Mouse (Mus musculus): ENCODE measurements around the gene Soat2.

Soat2 gene

DNA sequence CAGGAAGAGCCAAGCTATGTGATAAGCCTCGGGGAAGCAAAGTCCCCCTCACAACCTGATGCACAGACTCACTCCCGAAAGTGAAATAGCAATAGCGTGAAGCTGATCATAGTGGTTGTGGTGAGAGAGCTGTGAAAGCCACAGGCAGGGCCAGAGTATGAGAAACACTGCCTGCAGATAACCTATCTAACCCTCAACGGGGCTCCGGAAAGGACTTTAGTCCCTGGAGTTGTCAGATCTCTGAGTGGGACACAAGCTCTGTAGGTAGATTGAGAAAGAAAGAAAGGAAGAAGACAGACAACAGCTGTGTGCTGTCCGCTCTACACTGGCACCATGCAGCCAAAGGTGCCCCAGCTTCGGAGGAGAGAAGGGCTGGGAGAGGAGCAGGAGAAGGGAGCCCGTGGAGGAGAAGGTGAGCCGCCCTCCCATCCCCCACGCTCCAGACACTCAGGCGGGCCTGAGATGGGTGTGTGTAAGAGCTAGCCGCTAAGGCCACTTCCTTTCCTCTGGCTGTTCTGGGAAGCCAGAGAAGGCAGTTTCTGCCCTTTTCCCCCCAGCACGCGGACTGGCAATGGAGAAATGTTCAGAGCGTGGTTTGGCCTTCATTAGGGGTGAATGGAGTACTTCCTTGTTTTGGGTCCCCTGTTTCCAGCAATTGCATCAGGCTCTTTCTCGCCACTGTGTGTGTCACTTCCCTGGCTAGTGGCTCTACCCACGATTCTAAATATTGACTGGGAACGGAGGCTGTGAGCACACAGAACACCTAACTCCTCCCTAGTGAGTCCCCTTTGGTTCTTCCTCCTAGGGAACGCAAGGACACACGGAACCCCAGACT lies at the start of gene Soat2:
Gene Soat2, plus strand, starts transcription at position 226 of the 835 bp plus-strand sequence.
- peak; percentile 52 to 67 for DNase-seq

DNA sequence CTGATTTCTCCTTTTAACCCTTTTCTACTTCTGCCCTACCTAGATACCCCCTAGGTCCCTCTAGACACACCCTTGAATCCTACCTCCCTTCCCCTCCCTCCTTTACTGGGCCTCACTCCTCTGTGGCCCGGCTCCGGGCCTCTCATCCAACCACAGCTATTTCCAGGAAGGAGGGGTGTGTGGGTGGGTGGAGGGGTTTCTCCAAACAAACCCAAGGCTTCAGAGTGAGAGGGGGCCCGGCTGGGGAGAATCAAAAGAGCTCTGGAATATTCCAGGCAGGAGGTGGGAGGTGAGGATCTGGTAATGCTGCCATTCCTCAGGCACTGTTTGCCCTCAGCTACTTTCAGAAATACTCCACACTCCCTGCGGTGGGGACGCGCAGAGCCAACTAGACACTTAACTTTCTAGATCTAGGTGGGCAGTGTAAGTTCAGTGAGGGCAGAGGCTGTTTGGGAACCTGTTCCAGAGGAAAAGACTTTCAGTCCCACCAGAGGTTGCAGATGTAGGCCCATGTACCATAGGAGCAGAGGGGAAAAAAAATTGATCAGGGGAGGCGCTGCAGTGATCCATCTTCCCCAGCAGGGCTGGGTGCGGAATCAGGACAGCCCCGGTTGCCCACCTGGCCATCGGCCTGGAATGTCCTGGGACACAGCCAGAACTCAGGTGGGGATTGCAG lies 49.2 kb upstream of the Soat2 start:
- peak in 1 of 2 experiments; percentile 73 for DNase-seq

DNA sequence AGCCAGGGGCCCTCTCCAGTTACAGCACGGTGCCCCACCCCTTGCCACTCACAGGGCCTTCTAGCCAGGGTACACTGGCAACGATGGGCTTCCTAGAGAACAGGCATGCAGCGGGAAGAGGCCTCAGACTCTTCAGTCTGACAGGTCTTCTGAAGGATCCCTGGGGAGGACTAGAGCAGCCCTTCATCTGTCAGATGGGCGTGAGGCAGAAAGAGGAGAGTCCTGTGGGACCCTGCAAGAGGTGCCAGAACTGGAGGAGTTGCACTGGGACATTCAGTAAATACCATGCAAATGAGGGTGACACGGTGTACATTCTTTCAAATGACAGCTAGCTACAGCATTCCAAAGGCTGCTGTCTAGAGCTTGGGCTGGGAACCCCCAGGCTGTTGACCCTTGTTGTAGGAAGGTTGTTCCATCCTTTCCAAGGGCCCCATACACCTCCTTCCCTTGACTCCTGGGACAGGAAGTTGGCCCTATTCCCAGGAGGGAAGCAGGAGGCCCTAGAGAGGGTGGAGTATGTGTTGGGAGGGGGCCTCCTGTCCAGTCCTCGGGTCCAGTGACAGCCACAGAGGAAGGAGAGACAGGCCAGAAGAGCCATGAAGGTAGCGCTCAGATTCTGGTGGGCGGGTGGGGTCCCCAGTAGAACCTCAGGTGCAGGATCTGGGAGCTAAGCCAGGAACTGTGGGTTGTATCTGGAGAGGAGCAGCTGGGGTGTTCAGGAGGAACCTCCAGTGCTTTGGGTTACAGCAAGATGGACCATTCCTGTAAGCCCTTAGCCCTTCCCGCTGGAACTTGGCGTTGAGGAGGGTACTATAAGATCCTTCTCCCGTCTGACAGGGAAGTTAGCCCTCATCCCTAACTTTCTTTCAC lies 48.4 kb upstream of the Soat2 start:
- peak; percentile 79 to 92 for DNase-seq

DNA sequence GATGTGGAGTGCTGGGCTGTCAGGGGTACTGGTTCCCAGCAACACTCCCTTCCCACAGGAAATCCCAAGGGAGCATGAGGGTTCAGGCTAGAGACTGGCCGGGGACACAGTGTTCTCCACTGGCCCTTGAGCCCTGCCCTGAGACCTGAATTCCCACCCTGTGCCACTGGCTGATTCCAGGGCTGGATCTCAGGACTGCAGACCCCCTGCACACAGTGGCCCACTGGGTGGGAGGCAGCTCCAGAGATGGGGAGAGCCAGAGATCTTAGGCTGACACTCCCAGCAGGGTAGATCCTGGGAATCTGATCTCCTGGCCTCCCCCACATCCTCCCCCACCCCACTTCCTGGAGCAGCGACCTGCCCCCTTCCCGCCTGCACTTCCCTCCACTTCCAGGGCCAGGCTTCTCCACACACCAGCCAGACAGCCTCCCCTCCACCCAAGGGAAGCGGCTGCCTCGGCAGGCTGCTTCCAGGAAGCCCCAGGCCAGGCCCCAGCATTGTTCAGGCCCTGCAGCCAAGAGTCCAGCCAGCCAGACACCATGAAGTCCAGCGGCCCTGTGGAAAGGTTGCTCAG lies 47.7 kb upstream of the Soat2 start:
- DNase-seq: peak; percentile 84

DNA sequence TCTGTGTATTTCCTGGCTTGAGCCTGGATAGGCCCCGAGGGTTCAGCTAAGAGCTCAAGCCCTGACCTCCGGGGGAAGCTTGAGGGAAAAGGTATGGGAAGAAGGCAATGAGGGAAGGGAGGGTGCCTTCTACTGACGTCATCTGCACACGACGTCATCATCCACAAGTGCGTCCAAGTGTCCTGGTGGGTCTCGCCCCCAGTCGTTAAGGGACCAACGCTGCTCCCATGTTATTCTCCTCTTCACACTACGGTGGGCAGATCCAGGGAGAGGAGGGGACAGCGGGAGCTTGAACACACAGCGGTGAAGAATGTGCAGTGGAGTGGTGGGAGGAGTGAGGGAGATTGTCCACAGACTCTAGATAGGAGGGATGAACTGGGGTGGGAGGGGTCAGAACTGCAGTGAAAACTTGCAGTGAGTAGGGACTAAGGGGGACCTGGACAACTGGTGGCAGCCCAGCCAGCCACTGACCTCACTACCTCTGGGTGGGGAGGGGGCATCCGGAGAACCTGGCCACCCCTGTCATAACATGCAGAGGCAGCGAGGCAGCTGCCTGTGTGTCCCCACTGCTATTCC lies 46.9 kb upstream of the Soat2 start:
- peak; percentile 57 to 73 for DNase-seq

DNA sequence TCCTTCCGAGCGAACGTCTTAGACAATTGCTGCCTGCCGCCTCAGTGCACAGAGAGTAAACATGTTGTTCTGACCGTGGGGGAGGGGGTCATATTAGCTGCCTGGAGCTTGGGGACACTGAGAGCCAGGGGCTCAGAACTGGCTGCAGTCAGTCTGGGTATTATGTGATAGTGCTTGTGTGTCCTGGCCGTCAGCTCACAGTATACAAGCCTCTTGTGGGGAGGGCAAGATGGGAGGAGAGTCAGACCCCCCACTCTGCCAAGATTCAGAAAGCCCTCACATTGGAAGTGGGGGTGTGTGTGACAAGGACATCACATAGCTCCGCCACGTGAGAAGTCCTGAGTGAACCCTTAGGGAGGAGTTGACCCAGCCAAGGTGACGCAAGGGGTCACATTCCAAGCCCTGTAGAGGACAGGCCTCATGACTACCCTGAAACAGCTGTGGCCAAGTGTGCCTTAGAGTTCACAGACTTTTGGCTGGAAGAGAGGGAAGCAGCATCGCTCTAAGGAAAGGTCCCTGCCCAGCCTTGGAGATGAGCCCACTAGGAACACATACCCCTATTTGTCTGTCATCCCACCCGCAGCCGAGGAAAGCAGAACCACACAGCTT lies 46.3 kb upstream of the Soat2 start:
- peak; percentile 94 to 98 for DNase-seq

DNA sequence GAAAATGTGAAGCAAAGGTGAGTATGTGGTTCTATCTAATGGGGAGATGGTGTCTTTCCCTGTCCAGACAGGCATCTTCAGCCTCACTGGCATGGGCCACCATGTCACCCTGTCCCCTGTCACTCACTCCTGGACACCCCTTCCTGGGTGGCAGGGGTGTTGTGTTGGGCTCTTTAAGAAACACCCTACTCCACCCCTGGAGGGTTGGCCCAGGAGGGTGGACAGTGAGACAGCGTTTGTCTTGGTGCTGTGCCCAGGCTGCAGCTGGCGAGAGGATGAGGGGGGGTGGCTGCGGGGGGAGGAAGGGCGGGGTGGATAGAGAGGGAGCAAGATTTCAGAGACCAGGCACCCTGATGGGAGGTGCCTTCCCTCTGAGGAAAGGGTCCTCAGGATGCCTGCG lies 45.0 kb upstream of the Soat2 start:
- peak; percentile 88 to 90 for DNase-seq

DNA sequence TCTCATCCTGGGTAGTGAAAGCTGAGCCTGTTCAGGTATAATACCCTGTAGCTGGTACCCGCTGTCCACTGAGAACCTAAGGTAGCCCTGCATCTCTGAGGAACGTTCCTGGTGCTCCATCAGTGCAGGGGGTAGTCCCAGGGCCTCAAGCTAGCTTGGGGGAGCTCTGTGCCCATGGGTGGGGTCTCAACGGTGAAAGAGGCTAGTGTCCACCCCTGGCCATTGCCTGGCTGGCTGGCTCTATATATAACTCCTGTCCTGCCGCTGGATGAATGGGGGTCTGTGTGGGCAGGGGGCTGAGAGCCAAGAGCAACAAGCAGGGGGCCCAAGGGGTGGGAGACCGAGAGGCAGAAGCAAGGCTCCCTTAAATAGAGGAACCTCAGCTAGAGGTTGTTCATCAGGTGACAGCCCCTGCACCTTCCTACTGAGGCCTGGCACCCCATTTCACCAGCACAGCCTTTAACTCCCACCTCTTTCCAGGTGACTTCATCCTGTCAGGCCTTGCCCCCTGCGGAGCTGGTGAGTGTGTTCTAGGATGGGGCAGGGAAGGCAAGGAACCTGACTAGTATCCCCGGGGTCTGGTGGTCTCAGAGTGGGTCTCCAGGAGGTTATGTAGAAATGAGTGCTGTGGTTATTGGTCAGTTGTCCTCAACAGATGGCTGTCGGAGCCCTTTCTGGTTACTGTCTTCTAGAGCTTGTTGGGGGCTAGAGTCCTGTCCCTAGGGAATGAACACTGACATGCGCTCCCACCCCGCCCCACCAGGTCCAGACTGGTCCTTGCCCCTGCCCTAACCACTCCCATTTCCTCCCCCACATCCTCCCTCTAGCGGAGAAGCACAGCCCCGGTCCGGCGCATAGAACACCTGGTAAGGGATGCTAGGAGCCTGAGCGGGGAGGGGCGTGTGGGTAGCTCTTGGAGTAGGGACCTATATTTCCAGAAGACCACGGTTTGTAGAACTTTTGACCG lies 44.3 kb upstream of the Soat2 start:
- DNase-seq: peak; percentile 68 to 69

DNA sequence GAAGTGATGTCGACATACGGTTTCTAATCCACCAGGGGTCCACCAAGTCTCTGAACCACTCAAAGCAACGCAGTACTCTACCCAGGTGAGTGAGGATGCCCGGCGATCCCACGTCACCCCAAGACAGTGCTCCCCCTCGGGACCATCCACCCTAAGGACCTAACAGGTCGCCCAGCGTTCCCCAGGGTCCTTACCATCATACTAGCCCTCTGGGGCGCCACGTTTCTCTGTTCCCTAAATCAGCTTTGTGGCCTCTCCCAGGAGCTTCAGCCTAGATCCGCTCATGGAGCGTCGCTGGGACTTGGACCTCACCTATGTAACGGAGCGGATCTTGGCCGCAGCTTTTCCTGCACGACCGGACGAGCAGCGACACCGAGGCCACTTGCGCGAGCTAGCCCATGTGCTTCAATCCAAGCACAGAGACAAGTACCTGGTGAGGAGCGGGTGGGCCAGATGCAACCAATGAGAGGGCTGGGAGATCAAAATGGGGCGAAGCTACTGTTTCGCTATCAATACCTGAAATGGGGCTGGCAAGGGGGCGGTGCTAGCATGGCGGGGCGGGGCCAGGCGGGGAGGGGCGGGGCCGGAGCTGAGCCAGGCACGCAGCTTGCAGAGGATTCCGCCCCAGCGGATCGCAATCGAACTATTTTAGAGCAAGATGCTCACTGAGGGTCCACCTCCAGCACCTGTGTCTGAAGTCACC lies 43.4 kb upstream of the Soat2 start:
- DNase-seq: peak in 1 of 2 experiments; percentile 54

DNA sequence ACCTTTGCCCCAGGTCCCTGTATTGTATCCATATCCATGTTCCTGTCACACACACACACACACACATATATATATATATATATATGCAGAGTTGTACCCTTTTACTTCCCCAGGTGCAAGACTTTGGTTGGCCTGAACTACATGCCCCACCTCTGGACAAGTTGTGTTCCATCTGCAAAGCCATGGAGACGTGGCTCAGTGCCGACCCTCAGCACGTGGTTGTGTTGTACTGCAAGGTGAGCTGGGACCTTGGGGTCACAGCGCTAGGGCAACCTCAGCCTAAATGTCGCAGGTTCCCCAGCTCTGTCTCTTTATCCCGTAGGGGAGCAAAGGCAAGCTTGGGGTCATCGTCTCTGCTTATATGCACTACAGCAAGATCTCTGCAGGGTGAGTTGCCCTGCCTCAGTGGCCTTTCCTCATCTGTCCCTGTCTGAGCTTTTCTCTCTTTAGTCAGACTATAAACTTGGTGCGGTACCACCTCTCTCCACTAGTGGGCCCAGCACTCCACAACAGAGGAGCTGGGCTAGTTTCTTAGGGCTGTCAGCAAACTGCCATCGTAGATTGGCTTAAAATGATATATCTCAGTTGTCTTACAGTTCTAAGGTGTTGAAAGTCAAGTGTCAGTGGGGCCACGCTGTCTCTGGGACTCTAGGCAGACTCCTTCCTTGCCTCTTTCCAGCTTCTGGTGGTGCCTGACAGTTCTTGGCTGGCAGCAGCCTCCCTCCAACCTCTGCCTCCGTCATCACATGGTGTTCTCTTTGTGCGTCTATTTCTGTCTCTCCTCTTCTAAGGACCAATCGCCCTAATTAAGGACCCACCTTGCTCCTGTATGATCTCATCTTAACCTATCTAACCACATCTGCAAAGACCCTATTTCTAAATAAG lies 42.4 kb upstream of the Soat2 start:
- peak; percentile 57 to 84 for DNase-seq

DNA sequence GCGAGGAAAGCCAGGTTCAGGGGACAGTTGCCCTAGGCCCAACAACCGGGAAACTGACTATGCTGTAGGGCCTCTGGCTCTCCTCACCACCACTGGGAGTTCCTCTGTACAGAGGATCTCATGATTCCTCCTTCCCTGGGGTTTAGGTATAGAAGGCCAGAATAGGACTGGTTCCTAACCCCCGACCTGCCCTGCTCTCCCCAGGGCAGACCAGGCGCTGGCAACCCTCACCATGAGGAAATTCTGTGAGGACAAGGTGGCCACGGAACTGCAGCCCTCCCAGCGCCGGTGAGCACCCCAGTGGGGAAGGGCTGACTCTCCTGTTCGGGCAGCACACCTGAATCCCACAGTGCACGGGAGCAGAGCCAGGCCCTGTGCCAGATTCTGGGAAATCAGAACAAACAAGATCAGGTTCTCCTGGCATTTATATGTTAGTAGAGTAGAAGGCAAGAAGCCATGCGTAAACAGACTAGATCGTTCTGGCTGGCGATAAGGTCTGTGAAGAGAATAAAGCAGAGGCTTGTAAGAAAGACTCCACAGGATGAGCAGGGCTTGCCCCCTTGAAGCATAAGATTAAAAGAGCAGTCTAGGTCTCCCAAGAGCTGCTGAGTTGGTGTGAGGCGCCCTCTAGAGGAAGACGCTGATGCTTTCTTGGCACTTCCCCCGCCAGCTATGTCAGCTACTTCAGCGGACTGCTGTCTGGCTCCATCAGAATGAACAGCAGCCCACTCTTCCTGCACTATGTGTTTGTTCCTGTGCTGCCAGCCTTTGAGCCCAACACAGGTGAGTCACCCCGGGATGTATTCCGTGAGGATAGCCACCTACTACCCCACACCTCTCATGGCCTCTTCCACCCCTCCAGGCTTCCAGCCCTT lies 41.4 kb upstream of the Soat2 start:
- peak; percentile 80 to 87 for DNase-seq

DNA sequence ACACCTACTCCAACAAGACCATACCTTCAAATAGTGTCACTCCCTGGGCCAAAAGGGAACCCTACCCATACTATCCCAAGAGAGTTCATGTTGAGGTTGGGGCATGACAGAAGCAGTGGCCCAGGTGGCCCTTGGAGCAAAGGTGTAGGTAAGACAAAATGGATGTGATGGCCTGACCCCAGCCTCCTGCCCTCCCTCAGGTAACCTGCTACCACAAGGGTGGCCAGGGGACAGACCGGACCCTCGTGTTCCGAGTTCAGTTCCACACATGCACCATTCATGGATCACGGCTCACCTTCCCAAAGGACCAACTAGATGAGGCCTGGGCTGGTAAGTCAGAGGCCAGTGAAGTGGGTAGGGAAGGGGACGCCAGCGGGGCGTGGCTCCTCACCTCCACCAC lies 40.1 kb upstream of the Soat2 start:
- no peak for DNase-seq

DNA sequence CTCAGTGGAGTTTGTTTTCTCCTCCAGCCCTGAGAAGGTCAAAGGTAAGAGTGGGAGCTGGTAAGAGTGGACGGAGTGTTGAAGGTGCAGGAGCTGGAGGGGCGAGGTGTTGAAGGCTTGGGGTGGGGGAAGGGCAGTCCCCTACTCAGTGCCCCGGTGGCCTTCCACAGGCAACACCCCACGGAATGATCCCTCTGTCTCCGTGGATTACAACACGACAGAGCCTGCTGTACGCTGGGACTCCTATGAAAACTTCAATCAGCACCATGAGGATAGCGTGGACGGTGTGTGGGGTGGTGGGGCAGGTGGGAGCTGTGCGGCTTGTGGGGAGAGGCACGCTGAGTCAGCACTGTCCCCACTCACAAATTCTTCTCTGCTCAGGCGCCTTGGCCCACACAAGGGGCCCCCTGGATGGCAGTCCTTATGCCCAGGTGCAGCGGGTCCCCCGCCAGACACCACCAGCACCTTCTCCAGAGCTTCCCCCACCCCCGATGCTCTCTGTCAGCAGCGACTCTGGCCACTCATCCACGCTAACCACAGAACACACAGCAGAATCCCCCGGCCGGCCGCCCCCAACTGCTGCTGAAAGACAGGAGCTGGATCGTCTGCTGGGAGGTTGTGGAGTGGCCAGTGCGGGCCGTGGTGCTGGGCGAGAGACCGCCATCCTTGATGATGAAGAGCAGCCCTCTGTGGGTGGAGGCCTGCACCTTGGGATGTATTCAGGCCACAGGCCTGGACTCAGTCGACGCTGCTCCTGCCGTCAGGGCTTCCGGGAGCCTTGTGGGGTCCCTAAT lies 39.4 kb upstream of the Soat2 start:
- no peak for DNase-seq

DNA sequence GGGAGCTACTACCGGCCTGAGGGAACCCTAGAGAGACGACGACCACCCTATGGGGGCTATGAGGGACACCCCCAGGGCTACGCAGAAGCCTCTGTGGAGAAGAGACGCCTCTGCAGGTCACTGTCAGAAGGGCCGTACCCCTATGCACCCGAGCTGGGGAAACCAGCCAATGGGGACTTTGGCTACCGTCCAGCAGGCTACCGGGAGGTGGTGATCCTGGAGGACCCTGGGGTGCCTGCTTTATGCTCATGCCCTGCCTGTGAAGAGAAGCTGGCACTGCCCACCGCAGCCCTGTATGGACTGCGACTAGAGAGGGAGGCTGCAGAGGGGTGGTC lies 38.9 kb upstream of the Soat2 start:
- DNase-seq: peak in 1 of 2 experiments; percentile 35

DNA sequence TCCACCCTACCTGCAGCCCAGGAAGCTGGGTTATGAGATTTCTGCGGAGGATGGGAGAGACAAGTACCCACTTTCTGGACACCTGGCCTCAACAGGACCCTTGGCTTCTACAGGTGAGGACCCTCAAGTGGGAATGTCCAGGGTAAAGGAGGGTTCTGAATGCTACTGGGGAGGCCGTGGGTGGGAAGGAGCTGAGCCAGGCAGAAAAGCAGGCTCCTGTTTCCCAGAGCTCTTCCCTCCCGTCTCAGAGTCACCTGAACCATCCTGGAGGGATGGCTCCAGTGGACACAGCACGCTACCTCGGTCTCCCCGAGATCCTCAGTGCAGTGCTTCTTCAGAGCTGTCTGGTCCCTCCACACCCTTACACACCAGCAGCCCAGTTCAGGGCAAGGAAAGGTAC lies 38.1 kb upstream of the Soat2 start:
- no peak for DNase-seq

DNA sequence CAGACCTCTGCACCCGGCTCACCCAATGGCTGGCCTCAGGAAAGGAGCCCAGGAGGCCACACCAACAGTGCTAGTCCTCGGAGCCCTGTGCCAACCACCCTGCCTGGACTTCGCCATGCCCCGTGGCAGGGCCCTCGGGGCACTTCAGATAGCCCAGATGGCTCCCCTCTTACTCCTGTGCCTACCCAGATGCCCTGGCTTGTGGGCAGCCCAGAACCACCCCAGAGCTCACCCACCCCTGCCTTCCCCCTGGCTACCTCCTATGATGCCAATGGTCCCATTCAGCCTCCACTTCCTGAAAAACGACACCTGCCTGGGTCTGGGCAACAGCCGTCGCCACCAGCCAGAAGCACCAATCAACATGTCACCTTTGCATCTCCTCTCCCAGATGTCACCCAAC lies 37.5 kb upstream of the Soat2 start:
- DNase-seq: no peak

DNA sequence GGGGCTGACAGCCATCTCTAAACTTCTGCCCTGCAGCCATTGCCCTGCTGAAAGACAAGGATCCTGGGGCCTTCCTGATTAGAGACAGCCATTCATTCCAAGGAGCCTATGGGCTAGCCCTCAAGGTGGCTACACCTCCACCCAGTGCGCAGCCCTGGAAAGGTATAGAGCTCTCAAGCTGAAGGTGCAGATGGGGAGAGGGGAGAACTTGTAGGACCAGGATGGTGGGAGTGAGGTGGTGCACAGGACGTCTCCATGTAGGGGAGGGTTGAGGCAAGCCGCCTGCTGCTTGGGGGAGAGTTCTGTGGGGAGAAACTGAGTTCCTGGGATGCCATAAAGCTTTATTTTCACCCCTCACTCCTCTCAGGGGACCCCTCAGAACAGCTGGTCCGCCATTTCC lies 36.7 kb upstream of the Soat2 start:
- DNase-seq: no peak

Measured in kidney, postnatal 36 days (tissue).